In genomic region chr1:57436408-57436807, GRCm38 (mm10) we compare ENCODE assay signal across 8 mouse cellular contexts. TPM values are rescaled to one million over a fixed set of nuclear protein-coding genes. Genes with fewer than 3 reads are reported as not detected.
DNase-seq lines count a peak whose midpoint lies in the region; ATAC-seq and TF ChIP-seq lines count a peak whose summit lies in the region.

No protein-coding gene starts in this region.

- peak; percentile 80; the same call in 1 of the 2 replicates for ATAC-seq in lung, embryonic 15.5 days (ENCODE audit: borderline replicate concordance, extremely low read depth, low FRiP score, low TSS enrichment)

- H3K27me3 ChIP-seq in cerebellum, adult 2 months (ENCODE audit: control insufficient read depth, insufficient read depth, low read length): no peaks in the 10 kb centered on the region; the same call in 1 of the 2 replicates
- H3K27me3 ChIP-seq in lung, embryonic 15.5 days: no peaks in the 10 kb centered on the region

- no peak for TF ChIP-seq POLR2A in cerebellum, adult 2 months (IDR thresholded peaks at IDR 0.05; ENCODE audit: borderline replicate concordance, insufficient read depth, low read length)
- no peak for TF ChIP-seq POLR2A in brain, embryonic 14.5 days (IDR thresholded peaks at IDR 0.05; ENCODE audit: borderline replicate concordance, extremely low read depth, insufficient read depth, insufficient read length, poor library complexity, severe bottlenecking)

- H3K9me3 ChIP-seq in lung, embryonic 15.5 days: no peaks in the 10 kb centered on the region

- H3K27ac ChIP-seq in cerebellum, adult 2 months (ENCODE audit: insufficient read depth, low read length): no peak overlapping the region
- H3K27ac ChIP-seq in lung, embryonic 15.5 days: peak overlapping the region; percentile 60

- no peaks in the 10 kb centered on the region for H3K36me3 ChIP-seq in lung, embryonic 15.5 days

- H3K4me3 ChIP-seq in cerebellum, adult 2 months (replicated peaks; ENCODE audit: insufficient read depth, low read depth, low read length): peak overlapping the region; percentile 26
- peak overlapping the region; percentile 29 for H3K4me3 ChIP-seq in lung, embryonic 15.5 days

- TF ChIP-seq CTCF in cerebellum, adult 2 months (IDR thresholded peaks at IDR 0.05; ENCODE audit: borderline replicate concordance, insufficient read depth, low read depth, low read length): no peak
- no peak for TF ChIP-seq CTCF in brain, embryonic 14.5 days (IDR thresholded peaks at IDR 0.05; ENCODE audit: borderline replicate concordance, extremely low read depth, insufficient read depth, insufficient read length)

- WGBS in cerebellum, adult 2 months: 44% methylated on average over 9 of the region's 9 CpGs
- WGBS in lung, embryonic 15.5 days: 26% methylated on average over 9 of the region's 9 CpGs

- DNase-seq in cerebellum, adult 2 months: no peak
- no peak for DNase-seq in cerebellum, postnatal 36 days
- peak; percentile 41 for DNase-seq in brain, embryonic 14.5 days (ENCODE audit: low read depth)
- peak; percentile 96 for DNase-seq in heart, adult 11 months
- peak; percentile 66 for DNase-seq in kidney, adult 18-20 months
- peak; percentile 79 for DNase-seq in testis, postnatal 10 days (ENCODE audit: low spot score)
- no peak for DNase-seq in right cerebral cortex, adult 18-20 months

- no peaks in the 10 kb centered on the region for H3K4me1 ChIP-seq in cerebellum, adult 2 months (ENCODE audit: control insufficient read depth, insufficient read depth, low read length)
- H3K4me1 ChIP-seq in lung, embryonic 15.5 days: peaks cover 6% of the 10 kb centered on the region; the same call in 1 of the 2 replicates

- peak overlapping the region; percentile 52 for H3K4me2 ChIP-seq in lung, embryonic 15.5 days

- H3K9ac ChIP-seq in lung, embryonic 15.5 days: peak overlapping the region; percentile 23; the same call in 1 of the 2 replicates

RNA-seq across cellular contexts. Expression of gene Tyw5, which starts 29.5 kb away (rescaled TPM):
- 26.5 and 28.1 TPM in 2 replicates for polyA plus RNA-seq in cerebellum, adult 2 months (2012; rRNA removed)
- 19.3 and 21.5 TPM in 2 replicates for polyA plus RNA-seq in brain, embryonic 14.5 days (2012; rRNA removed)
- 32.4 and 36.3 TPM in 2 replicates for polyA plus RNA-seq in lung, embryonic 15.5 days (2015; fragmentation: Nextera tagmentation; extraction: Ambion mirVana)

RNA-seq across cellular contexts. Expression of gene Maip1, which starts 30.3 kb away (rescaled TPM):
- polyA plus RNA-seq in cerebellum, adult 2 months (2012; rRNA removed): 11.5 and 11.9 TPM in 2 replicates
- polyA plus RNA-seq in brain, embryonic 14.5 days (2012; rRNA removed): 11.7 and 11.9 TPM in 2 replicates
- 17.2 and 17.8 TPM in 2 replicates for polyA plus RNA-seq in lung, embryonic 15.5 days (2015; fragmentation: Nextera tagmentation; extraction: Ambion mirVana)

RNA-seq across cellular contexts. Expression of gene 1700066M21Rik, which starts 59.0 kb away (rescaled TPM):
- polyA plus RNA-seq in cerebellum, adult 2 months (2012; rRNA removed): 11.6 and 15.3 TPM in 2 replicates
- polyA plus RNA-seq in brain, embryonic 14.5 days (2012; rRNA removed): 9.9 and 17.4 TPM in 2 replicates
- polyA plus RNA-seq in lung, embryonic 15.5 days (2015; fragmentation: Nextera tagmentation; extraction: Ambion mirVana): 13.4 and 14.9 TPM in 2 replicates

Comparison
In these comparisons a context has a peak if more than half of its experiments do, and no peak if none do; other contexts are left out.
1. DNase-seq: peak in brain, embryonic 14.5 days (single experiment), heart, adult 11 months (single experiment), kidney, adult 18-20 months (single experiment) and testis, postnatal 10 days (single experiment); none in cerebellum, adult 2 months (0 of 2), cerebellum, postnatal 36 days (0 of 2) and right cerebral cortex, adult 18-20 months (single experiment).